Mouse (Mus musculus): ENCODE measurements around the gene Cyth2. TPM values are rescaled to one million over a fixed set of nuclear protein-coding genes. Genes with fewer than 3 reads are reported as not detected.
A peak's percentile ranks its signal among the peaks of the same experiment; 100 is the strongest.

The Cyth2 gene
- total RNA-seq, 4 experiments from 2014 or later: 135 to 147 (median 139) TPM

DNA sequence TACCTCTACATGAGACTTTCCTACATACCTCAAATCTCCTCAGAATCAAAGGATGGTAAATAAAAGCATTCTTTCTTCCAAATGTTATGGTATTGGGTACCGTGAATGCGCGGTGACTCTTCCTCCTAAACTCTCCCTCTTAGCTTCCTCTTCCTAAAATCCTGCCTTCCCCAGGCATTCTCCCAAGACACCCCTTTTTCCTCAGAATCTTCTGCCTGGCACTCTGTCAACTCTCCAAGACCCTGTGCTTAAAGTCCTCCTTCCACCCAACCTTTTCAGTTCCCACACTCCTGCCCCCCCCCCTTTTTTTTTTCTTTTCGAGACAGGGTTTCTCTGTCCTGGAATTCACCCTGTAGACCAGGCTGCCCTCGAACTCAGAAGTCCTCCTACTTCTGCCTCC lies 460 bp upstream of the Cyth2 start:
- no peak for DNase-seq (ENCODE audit: low spot score in 2 of 2)

DNA sequence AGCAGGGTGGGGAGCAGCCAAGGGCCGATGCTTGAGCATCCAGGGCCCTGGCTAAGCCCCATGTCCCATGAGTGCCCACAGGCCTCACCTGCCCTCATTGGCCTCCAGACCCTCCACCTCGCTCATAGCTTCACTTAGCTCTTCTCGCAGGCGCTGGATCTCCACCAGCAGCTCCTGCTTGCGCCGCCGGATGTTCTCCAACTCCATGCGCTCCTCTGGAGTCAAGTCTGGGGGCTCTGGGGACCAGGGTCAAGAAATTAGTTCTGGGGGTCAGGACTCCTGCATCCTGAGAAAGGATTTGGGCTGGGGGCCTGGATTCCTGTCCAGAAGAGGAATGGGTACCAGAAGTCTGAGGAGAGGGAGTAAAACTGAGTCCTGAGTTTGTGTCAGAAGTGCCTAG lies 1.5 kb downstream of the Cyth2 start:
- no peak for DNase-seq (ENCODE audit: low spot score in 2 of 2)

DNA sequence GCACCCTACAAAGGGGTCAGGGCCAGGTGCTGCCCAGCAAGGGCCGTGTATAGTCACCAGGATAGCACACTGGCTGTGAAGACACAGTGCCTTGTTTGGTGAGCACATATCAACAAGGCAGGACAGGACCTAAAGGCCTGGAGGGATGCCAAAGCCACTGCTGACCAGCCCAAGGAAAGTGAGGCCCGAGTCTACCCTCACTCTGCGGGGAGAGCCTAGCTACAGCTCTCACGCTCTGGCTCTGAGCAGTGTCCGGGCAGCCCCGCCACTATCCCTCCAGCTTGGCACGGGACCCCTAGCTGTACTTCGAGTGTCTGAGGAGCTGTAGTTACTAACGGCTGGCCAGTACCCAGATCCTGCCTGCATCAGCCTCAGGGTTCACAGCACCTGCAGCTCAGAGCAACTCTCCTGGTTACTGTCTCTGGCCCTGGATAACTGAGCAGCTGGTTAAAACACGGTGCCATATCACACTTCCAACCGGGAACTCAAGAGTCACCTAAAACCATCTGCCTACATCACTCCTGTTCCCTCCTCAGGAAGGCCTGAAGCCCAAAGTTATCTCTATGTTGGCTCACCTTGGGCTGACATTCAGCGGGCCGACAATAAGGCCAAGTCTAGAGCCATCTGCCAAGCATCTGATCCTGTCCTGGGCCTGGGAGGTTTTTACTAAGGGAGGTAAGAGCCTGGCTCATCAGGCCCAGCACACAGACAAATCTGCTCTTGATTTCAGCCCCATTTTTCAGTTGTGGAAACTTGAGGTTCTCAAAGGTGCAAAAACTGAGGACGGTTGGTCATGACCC lies 4.9 kb downstream of the Cyth2 start:
- no peak for DNase-seq (ENCODE audit: low spot score in 2 of 2)

DNA sequence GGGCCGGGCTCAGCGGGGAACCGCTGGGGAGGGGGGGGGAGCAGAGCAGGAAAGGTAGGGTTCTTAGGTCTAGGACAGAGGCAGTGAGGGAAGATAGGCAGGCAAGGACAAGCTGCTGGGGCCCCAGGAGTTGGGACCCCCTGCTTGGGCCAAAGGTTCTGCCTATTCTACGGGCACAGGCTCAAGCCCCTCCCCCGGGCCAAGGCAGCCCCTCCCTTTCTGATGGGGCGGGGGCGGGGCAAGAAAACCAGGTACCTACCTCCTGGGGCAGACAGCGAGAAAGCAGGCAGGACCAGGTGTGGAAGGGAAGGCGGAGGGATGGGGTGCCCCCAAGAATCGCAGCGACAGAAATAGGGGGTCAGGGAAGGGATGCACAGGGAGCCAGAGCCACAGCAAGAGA lies 5.9 kb downstream of the Cyth2 start:
- DNase-seq (ENCODE audit: low spot score in 2 of 2): no peak

DNA sequence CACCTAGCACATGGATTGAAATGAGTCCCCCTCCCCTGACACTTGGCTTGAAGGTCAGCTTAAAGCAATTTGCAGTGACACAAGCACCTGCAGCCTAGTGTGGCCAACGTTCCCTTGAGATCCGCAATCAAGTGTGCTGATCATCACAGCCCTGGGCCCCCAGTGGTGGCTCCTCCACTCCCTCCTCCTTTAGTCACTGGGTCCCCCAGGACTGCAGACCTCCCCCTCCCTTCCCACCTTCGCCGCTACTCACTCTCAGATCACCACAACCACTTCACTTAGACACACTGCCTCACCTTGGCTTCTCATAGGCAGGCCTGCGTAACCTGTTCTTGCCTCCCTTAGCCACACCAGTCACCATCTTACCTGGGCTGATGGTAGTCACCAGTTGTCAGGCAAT lies 8.4 kb downstream of the Cyth2 start:
- DNase-seq (ENCODE audit: low spot score in 2 of 2): no peak

DNA sequence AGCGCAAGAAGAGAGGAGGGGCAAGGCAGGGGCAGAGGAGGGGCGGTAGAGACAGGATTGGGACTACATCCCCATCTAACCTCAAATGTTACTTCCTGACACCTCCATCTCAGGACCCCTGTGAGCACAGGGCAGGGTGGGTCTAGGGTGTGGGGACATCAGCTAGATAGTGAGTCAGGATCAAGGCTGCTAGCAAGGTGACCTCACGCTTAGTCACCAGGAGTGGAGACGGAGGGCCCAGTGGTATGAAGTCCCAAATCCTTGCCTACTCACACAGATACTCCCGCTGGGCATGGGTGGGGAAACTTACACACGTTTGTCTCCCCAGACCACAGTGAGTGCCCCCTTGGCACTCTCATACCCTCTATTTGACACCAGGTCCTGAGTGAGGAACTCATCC lies 11.8 kb downstream of the Cyth2 start:
- no peak for DNase-seq (ENCODE audit: low spot score in 2 of 2)

DNA sequence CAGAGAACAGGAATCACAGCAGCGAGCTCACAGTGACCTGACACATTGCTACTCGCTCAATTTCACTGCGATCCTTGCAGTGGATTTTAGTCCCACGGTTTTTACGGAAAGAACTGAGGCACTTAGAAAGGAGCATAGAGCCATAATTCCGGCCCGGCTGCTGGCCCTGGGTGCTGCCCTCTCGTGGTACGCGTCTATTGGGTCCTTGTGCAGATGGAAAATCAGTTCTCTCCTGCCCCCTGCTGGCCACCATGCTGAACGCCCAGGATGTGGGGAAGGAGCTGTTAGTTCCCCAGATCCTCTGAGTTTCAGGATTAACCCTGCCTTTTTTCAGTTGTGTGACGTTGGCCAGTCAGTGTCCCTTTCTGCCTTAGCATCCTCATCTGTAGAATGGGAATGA lies 13.0 kb downstream of the Cyth2 start:
- peak; percentile 83 to 95 for DNase-seq (ENCODE audit: low spot score in 2 of 2)

DNA sequence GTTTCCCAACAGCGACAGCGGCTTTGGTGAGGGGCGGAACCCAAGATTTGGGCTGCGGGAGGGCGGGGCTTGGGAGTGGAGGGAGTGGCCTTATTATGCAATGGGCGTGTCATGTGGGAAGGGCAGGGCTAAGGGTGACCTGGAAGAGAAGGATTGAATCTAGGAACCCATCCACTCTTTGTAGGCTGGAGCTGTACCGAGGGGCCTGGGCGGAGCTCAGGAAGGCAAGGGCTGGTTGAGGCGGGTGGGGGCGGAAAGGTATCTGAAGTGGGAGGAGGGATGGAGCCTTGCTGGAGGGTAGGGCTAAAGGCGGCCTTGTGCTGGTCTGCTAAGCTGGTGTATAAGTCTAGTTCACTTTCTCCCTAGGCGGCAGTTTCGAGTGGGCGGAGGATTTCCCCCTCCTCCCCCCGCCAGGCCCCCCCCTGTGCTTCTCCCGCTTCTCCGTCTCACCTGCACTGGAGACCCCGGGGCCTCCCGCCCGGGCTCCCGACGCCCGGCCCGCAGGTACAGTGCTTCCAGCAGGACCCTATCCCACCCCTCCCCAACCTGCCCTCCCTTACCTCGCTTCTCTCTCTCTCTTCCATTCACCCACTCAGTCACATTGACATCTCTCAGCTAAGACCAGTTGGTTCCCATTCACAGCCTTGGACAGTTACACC lies 13.7 kb downstream of the Cyth2 start:
- DNase-seq (ENCODE audit: low spot score in 2 of 2): no peak

DNA sequence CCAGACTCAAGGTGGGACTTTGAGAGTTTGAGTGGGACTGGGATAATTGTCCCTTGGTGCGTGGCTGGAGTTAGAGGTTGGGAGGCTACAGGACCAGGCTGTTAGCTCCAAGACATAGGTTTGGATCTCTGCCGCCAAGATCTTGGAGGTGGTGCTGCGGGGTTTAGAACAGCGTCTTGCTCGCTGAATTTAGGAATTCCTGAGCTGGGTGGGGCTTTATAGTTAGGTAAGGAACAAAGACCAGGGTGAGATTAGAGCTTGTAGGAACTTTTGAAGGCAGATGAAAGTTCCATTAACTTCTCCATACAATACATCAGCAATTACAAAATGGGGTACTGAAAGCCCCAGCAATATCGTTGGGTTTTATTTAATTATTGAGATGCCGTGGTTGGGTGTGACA lies 14.4 kb downstream of the Cyth2 start:
- DNase-seq (ENCODE audit: low spot score in 2 of 2): no peak

DNA sequence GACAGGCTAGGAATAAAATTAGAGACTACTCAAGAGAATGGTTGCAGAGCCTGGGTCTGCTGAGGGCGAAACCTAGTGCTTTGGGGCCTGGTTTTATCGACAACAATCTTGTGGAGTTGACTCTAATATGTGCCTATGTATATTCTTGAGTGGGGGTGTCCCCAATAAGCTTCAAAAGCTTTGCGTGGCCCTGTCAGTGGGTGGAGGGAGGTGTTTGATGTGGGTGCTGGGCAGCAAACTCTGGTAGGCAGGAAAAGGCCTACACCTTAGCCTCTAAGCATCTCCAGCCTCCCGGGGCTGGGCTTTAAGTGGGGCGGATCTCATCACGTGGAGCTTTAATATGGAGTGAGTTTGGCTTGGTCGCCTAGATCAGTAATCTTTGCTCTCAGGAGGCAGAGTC lies 15.4 kb downstream of the Cyth2 start:
- no peak for DNase-seq (ENCODE audit: low spot score in 2 of 2)

DNA sequence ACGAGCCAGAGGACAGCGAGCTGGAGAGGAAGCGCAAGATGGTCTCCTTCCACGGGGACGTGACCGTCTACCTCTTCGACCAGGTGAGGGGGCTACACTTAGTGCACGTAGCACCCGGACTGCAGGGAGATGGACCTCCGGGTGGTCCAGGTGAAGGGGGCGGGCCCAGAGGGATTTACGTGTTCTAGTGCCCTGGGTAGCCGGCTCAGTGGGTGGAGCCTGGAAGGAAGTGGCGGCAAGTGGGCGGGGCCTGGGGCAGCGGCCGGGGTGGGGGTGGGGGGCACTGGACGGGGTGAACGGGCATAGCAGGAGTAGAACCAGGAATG lies 15.9 kb downstream of the Cyth2 start:
- DNase-seq (ENCODE audit: low spot score in 2 of 2): no peak

DNA sequence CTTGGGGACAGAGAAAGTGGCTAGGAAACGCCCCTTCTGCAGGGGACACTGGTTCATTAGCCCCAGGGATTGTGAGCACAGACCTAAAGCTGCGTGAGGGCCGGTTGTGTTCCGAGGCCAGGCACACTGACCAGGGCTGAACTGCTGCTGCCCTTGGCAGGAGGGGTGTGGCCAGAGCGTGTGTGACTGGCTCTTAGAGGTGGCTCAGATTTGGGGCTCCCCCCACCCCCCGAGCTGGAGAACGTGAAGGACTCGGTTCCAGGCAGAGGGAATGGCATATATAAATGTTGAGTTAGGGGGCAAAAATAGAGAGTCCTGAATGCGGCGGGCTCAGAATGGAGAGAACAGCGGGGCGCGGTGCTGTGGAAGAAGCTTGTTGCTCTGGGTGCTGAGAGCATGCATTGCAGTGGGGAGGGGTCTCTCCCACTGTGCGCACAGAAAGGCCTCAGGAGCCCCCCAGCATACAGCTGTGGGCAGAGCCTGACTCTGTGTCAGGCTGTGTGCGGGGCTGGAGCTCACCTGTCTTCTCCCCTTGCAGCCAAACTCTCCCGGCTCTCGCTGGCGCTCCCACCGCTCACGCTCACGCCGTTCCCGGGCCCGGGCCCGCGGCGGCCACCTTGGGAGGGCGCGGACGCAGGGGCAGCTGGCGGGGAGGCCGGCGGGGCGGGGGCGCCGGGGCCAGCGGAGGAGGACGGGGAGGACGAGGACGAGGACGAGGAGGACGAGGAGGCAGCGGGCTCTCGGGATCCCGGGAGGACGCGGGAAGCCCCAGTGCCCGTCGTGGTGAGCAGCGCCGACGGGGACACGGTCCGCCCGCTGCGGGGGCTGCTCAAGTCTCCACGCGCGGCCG lies 16.5 kb downstream of the Cyth2 start:
- DNase-seq (ENCODE audit: low spot score in 2 of 2): no peak

DNA sequence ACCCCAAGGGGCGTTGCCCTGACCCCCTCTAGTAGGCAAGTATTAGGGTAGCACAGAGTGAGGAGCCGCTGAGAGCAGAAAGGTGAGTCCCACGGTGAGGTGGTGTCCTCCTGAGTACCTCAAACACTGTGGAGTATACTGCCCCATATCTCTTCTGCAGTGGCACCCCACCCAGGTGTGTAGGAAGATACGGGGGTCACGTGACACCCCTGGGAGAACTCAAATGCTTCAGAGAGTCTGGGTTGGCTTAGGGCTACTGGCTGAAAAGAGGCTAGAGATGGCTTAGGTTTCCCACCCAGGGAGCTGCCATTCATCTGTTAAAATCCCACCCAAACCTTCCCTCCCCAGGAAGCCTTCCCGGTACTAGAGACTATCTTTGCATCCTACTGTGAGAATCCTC lies 17.4 kb downstream of the Cyth2 start:
- no peak for DNase-seq (ENCODE audit: low spot score in 2 of 2)

DNA sequence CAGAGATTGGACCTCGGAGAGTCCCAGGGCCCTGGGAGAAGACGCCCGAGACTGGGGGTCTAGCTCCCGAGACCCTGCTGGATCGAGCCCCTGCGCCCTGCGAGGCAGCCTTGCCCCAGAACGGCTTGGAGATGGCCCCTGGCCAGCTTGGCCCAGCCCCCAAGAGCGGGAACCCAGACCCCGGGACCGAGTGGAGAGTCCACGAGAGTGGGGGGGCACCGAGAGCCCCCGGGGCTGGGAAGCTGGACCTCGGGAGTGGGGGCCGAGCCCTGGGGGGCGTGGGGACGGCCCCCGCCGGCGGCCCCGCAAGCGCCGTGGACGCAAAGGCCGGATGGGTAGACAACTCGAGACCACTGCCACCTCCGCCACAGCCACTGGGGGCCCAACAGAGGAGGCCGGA lies 19.4 kb downstream of the Cyth2 start:
- no peak for DNase-seq (ENCODE audit: low spot score in 2 of 2)

DNA sequence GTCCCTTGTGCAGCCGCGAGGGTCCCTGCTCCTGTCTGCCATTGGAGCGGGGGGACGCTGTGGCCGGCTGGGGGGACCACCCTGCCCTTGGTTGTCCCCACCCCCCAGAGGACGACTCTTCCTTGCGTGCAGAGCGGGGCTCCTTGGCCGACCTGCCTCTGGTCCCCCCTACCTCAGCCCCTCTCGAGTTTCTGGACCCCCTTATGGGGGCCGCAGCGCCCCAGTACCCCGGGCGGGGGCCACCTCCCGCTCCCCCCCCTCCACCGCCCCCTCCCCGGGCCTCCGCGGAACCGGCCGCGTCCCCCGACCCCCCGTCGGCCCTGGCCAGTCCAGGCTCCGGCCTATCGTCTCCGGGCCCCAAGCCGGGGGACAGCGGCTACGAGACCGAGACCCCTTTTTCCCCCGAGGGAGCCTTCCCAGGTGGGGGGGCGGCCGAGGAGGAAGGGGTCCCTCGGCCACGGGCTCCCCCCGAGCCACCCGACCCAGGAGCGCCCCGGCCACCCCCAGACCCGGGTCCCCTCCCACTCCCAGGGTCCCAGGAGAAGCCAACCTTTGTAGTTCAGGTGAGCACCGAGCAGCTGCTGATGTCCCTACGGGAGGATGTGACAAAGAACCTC lies 20.3 kb downstream of the Cyth2 start:
- DNase-seq (ENCODE audit: low spot score in 2 of 2): no peak

DNA sequence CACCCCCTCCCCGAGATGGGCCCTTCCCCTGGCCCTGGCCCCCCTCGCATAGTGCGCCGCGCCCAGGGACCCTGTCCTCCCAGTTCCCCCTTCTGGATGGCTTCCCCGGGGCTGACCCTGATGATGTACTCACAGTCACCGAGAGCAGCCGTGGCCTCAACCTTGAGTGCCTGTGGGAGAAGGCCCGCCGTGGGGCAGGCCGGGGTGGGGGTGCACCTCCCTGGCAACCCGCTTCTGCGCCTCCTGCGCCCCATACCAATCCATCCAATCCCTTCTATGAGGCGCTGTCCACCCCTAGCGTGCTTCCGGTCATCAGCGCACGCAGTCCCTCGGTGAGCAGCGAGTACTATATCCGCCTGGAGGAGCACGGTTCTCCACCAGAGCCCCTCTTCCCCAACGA lies 21.1 kb downstream of the Cyth2 start:
- DNase-seq (ENCODE audit: low spot score in 2 of 2): no peak

DNA sequence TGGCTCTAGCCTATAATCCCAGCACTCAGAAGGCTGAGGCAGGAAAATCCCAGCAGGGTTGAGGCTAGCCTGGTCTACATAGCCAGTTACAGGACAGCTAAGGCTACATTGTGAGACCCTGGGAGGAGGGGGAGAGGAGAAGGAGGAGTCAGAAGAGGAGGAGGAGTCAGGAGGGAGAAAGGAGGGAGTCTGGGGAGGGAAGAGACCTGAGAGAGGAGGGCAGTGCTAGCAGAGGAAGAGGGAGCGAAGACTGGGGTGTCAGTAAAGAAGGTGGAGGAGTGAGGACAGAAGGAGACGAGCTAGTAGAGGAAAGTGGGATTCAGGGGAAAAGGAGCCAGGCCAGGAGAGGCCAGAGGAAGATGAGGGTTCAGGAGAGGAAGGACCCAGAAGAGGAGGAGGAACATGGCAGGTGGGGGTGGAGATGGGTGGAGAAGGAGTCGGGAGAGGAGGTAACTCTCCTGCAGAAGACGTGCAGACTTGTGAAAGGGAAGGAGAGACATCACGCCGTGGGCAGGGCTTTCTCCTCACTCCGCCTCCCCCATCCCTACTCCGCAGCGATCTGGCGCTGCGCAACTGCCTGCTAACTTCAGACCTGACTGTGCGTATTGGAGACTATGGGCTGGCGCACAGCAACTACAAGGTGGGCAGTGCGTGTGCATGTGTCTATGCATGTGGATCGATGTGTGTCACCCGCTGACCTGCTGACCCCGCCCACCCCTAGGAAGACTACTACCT lies 22.5 kb downstream of the Cyth2 start:
- no peak for DNase-seq (ENCODE audit: low spot score in 2 of 2)

DNA sequence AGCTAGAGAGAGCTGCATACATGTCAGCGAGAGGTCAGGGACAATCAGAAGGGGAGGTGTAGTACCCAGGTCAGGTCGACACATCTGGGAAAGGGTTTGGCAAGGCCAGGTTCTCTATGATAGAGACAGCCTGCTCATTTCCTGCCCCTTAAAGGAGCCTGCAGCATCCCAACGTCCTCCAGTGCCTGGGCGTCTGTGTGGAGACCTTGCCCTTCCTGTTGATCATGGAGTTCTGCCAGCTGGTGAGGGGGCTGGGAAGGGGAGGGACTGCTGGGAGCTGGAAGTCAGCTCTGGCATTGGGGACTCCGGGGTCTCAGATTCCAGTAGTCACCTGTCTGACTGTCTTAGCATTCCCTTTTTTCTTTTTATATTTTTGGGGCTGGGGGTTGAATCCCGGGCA lies 23.7 kb downstream of the Cyth2 start:
- no peak for DNase-seq (ENCODE audit: low spot score in 2 of 2)

DNA sequence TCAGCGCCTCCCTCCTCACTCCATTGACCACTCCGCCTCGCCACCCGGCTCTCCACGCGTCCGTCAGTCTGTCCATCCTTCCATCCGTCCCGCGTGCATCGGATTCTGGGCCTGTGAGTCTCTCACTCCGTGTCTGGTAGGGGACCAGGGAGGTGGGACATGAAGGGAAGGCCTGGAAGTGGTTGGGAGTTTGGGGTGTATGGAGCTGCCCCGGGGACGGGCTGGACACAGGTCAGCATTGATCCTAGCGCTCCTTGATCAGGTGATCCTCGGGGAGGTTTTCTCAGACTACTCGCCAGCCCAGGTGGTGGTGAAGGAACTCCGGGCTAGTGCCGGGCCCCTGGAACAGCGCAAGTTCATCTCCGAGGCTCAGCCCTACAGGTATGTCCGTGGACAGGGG lies 26.7 kb downstream of the Cyth2 start:
- DNase-seq (ENCODE audit: low spot score in 2 of 2): no peak

DNA sequence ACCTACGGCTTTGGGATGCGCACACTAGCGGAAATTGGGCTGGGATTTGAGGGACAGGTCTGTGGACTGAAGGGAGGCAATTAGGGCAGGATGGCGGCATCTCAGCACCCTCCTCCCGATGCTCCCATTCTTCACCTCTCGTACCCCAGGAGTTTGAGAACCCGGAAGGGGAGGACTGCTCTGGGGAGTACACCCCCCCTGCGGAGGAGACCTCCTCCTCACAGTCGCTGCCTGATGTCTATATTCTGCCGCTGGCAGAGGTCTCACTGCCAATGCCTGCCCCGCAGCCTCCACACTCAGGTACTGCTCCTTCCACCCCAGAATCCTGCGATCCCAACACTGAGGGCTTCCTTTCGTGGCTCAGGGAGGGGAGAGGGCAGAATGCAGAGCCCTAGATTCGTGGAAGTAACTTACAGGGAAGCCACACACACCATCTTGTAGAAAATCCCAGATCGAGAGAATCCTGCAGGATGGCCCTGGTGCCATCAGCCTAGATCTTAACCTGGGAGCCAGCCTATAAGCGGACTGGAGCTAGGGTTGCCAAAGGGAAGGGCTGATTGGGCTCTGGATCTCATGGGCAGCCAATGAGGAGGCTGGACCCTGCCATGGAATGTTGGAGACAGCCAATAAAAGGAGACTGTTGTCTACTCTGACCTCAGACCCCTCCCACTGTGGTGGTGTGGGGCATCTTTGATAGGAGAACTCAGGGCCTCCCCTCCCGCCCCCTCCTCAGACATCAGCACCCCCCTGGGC lies 27.5 kb downstream of the Cyth2 start:
- DNase-seq (ENCODE audit: low spot score in 2 of 2): peak; percentile 67 to 81

DNA sequence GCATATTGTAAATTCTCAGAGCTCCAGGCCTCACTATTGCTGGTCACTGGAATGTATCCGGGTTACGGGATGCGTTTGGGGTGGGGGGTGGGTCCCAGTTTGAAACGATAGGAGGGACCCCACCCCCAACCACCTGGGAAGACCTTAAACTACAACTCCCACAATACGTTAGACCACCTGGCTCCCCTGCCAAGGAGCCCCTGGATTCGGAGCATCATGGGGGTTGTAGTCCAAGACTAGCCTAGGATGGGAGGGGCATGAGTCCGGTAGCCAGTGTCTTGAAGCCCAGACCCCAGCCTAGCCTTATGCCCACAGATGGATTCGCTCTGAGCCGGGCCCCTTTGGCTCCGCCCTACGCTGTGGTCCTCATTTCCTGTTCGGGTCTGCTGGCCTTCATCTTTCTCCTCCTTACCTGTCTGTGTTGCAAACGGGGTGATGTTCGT lies 28.2 kb downstream of the Cyth2 start:
- DNase-seq (ENCODE audit: low spot score in 2 of 2): no peak
